Mouse (Mus musculus) C2C12 (cell line): Measurements from ENCODE around the gene Sult6b2.

Experiments used
- CEBPB ChIP-seq: IDR thresholded peaks from one replicate; pipeline ENCODE4 v1.6.1; 2011; ENCODE audit warnings: low read depth, mild to moderate bottlenecking, control low read depth, moderate library complexity
- CTCF ChIP-seq: IDR thresholded peaks from one replicate; pipeline ENCODE4 v1.5.1; 2011; ENCODE audit not compliant: control insufficient read depth, insufficient read depth, insufficient read length
- FOSL1 ChIP-seq: IDR thresholded peaks from one replicate; pipeline ENCODE4 v1.8.0; 2011; ENCODE audit warnings: mild to moderate bottlenecking, low read length; ENCODE audit not compliant: poor library complexity, insufficient read depth, severe bottlenecking
- MAX ChIP-seq: IDR thresholded peaks from one replicate; pipeline ENCODE4 v1.6.1; 2011; ENCODE audit warnings: mild to moderate bottlenecking, control low read depth
- MYOD1 ChIP-seq: IDR thresholded peaks from one replicate; pipeline ENCODE4 v1.6.1; 2011; ENCODE audit warnings: low read depth; ENCODE audit not compliant: control insufficient read depth, insufficient read length
- USF1 ChIP-seq: IDR thresholded peaks from one replicate; pipeline ENCODE4 v1.6.1; 2011; ENCODE audit warnings: low read depth, mild to moderate bottlenecking, control low read depth, moderate library complexity

- TF ChIP-seq CTCF (no peak), USF1 (no peak), FOSL1 (no peak), MAX (no peak), CEBPB (no peak), MYOD1 (no peak)
Observed at GRCm38 (mm10) chr6:142795655-142796441, 8.5 kb downstream of the Sult6b2 start.
